Mouse (Mus musculus): ENCODE data around the gene Dse. TPM values are rescaled to one million over a fixed set of nuclear protein-coding genes. Genes with fewer than 3 reads are reported as not detected.
A peak's percentile ranks its signal among the peaks of the same experiment; 100 is the strongest.

Dse gene
- total RNA-seq, 2 experiments from 2014 or later = 0.79 to 1.3 TPM

DNA sequence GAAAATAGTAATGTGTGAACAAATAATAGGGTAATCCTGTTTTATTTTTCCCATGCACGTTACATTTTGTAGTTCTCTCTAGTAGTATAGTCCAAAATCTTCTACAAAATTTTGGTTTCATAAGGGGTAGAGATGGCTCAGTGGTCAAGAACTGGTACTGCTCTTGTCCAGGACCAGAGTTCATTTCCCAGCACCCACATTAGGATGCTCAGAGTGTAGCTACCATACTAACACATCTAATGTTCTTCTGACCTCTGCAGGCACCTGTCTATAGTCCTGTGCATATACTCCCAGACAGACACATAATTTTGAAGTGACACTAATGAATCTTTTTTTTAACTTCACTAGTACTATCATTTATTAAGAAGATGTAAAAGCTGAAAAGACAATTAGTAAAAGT is 1.7 kb downstream of the Dse start:
- no peak for ATAC-seq (replicated peaks; ENCODE audit: poor library complexity)

DNA sequence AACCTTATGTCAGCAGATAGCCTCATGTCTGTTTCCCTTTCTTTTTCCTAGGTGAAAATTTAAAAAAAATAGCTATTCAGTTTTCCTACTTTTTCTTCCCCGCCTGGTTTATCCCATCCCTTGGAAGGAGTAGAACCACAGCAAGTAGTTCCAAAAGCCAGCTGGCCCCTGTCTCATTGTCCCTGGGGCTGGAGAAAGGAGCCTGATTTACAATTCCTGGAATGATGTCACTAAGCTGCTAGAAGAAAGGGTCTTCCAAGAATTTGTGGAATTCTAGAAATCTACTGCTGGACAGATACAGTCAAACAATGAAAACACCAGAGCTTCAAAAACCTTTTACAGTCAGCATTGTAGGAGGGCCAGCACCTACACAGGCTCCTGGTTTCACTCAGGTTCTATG is 6.8 kb downstream of the Dse start:
- ATAC-seq (replicated peaks; ENCODE audit: poor library complexity) = no peak

DNA sequence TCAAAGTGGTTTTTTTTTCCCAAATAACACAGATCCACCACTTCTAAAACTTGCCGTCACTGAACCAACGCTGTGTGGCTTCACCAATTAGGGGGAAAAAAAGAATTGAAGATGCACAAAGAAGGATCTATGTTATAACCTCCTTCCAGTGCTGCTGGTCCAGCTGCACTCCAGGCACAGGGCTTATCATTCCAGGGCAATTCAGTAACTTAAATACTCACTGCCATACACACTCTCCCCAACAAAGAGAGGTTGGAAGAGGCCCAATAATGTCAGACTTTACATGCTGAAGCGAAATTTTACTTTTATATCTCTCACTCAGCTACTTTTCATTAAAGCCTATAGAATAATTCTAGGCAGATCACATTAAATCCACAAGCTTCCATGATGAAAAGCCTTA is 8.9 kb downstream of the Dse start:
- ATAC-seq (replicated peaks; ENCODE audit: poor library complexity) = no peak

DNA sequence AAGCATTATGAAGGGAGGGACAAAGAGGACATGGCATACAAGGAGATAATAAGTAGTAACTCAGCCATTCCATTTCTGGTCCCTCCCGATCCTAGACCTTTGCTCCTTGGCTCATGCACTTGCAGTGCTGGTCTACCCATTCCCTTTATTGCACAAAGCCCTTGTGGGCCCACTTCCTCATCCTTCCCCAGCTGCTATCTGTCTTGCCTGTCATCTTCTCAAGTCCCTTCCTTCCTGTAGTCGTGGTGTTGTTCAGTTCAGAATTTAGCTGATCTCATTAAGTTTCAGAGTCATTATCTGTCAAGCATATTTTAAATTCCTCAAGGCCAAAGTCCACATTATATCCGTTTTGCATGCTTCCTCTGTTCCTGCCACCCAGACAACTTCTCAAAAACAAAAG is 9.5 kb downstream of the Dse start:
- ATAC-seq (replicated peaks; ENCODE audit: poor library complexity) = peak; percentile 89

DNA sequence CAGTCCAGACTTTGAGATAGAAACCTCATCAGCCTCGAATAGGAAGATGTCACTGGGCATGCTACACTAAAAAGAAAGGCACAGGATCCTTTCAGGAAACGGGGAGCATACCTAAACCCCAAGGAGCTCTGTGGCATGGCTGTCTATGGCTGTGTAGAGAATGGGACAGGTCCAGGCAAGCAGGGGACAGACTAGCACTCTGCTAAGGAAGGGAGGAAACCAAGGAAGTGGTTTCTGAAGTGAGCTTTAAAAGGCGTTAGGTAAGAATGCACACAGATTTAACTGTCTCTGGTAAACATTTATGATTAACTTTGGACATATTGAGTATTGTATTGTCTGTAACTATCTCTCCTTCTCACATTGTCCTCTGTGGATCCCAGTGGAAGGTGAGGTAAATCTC is 10.2 kb downstream of the Dse start:
- peak; percentile 33; the same call in 1 of the 2 replicates for ATAC-seq (replicated peaks; ENCODE audit: poor library complexity)

DNA sequence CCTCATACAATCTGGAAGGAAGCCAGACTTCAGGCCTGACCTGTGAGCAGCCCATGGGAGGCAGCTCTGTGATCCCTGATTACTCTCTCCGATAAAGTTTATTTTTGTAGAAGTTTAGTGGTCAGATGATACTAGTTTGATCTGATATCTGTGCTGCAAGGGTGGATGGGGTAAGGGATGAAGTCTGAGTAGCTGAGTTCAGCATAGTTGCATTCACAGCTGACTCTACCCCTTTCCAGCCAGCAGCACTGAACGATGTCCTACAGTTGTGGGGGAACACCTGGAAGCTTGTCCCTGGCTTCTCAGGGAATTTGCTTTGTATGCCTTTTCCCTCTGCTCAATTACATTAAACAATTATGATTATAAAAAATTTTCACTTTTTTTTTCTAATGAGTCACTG is 12.6 kb downstream of the Dse start:
- no peak for ATAC-seq (replicated peaks; ENCODE audit: poor library complexity)

DNA sequence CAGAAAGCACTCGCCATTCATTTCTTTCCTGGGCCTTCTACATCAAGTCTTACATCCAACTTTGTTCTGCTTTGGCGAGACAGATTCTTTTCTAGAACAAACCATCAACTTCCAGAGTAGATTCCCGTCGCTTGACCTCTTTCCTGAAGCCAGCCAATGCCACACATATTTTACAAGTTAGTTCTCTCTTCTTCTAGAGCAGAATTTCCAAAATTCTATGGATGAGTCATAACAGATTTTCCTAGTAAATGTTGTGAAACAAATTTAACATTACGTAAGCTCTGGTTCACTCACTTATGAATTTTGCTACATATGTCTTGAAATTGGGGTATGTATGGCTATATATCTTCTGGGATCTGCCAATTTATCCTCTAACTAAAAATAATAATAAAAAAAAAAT is 13.0 kb downstream of the Dse start:
- peak; percentile 16; the same call in 1 of the 2 replicates for ATAC-seq (replicated peaks; ENCODE audit: poor library complexity)

DNA sequence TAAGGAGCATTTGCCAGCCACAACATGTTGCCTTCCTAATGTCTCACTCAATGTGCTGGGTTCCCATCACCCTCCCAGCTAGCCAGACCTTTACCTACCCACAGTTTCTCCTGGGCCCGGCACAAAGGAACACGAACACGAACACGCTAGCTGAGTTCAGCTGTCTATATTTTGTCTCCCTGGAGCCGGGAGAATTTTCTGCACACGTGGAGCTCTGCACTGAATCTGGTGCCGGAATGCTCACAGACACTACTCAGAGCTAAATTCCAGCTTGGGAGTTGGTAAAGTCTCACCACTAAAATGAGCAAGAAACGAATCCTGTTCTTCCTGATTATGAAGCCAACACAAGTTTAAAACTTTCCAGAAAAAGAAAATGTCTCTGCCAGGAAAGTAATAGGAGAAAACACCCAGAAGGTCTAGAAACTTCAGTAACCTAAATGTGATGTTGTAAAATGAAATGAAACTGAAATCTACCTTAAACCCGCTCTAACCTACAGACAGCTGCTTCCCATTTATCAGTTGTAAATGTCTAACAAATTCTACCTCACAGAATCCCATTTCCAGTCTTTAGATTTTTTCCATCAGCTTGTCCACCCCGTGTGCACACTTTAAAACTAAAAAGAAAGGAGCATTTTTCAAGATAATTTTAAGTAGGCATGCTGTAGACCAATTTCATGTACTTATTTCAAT is 20.8 kb downstream of the Dse start:
- ATAC-seq (replicated peaks; ENCODE audit: poor library complexity) = no peak

DNA sequence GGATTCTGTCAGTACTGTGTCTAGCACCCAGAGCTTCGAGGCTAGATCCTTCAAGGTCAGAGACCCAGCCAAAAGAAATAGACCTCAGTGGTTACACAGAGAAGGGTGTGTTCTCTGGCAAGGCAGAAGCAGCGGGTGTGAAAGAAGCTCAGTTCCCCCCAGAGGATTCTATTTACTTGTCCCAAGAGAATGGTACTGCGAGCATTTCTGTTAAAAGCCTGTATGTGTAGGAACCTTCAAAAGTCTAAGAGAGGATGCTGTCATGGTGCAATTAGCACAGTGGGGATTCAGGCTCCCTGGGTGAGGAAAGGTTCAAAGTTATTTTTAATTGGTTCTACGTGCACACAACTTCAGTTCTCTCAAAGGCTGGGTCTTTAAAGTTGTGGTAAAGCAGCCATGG is 22.0 kb downstream of the Dse start:
- ATAC-seq (replicated peaks; ENCODE audit: poor library complexity) = no peak

DNA sequence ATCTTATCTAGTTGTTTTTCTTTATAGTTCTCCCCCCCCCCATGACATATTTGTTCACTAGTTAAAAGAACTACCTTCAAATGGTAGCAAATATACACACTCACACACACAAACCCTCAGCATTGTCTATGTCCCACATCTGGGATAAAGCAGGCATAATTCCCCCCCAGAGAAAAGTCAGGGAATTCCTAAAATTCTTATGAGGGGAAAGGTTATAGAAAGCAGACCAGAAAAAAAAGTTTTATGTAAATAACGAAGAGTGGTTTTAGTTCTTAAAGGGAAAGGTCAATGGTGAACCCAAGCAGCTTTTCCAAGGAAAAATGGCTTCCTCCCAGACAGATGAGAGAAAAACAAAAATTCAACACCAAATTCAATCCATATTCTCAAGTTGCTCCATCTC is 22.6 kb downstream of the Dse start:
- ATAC-seq (replicated peaks; ENCODE audit: poor library complexity) = no peak

DNA sequence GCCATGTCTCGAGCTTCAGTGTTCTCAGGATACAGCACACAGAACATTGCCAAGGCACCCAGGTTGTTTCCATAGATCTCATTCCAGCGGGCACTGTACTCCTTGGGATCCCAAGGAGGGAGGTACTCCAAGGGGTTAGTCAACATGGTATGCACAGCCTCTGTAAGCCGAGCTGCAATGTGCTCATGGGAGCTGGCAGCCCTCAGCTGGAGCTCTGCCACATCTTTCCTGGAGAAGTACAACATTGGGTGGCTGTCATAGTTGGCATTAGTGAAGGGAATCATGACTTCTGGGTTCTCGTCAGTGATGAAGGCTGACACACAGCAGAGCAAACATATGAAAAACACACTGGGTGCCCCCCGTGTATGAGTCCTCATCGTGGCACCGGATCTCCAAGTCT is 23.8 kb downstream of the Dse start:
- ATAC-seq (replicated peaks; ENCODE audit: poor library complexity) = no peak

DNA sequence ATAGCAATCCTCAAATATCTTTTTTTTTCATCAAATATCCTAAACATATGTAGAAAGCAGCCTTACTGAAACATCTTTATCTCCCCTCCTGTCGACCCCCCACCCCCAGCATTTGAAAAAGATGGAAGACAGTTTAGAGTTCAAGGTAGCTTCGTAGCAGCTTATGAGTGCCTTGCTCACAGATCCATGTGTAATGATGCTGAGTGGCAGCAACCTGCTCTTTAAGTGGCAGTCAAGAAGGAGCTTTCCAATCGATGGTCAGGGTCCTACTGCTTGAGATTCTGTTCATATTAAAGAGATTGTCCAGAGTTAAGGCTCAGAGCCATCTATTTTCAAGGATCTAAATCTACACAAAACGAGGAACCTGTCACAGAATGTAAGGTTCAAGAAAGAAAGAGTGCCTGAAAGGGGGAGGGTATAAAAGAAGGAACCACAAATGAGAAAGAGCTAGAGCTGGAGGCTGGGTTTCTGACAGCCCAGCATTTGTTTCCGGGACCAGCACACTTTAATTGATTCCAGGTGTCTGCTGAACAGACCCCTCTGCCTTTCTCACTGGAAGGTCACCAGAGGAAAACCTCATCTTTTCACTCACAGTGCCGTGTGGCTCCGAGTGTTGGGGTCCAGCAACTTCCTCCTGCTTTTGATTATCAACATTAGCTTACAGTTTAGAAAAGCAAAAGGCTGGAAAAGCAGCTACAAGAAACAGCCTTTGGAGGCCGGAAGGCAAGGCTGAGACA is 31.5 kb downstream of the Dse start:
- ATAC-seq (replicated peaks; ENCODE audit: poor library complexity) = no peak

DNA sequence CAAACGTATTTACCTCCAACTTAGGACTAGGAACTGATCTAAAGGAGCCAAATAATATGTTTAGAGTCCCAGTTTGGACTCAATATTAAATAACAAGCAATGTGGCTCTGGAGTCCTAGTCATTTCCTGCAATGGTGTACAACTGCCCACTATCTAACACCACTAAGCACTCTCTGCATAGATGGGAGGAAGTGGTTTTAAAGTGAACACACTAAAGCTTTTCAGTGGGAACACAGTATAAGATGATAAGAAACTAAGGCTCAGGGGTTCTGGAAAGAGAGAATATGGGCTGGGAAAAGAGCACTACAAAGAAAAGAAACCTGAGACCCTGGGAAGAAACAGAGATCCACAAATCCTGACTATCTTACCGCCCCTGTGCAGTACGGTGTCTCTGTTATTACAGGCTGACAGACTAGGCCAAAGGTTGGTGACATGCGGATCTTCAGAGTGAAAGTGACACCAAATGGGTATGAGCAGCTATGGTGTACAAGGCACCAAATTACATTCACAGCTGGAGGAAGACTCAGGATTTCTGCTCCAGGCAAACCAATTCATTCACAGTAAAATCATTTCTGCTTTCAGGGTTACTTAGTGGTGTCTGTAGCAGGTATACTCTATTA is 34.7 kb downstream of the Dse start:
- ATAC-seq (replicated peaks; ENCODE audit: poor library complexity) = peak; percentile 73

DNA sequence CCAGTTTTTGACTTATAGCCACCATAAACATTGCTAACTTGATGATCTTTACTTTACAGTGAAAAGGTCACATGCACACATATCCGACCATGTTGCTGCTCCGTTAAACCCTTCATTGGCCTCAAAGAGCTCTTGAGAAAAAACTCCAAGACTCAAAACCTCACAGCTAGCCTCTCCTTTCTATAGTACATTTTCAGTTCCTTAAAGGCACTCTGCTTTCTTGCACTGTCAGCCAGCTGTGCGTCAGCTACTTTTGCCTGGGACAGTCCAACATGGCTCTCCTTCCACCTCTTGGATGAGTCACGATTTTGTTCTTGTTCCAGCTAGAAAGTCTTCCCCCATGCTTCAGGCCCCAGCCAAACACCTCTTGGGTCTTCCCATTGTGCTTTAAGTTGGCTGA is 35.9 kb downstream of the Dse start:
- peak; percentile 88 for ATAC-seq (replicated peaks; ENCODE audit: poor library complexity)

DNA sequence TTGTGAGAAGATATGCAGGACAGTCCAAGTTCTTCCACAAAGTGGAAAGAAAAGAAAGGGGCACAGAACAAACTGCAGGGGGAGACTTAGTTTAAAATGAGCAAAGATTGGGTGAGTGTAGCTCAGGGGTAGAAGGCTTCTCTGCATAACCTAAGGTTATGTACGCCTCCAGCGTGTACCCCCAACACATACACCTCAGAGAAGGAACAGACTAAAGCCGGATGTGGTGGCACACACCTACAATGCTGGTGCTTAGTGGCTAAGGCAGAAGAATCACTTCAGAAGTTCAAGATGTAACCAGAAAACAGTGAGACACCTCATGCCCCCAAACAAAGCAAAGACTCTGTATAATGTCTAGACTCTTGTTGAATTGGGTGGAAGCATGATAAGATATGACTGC is 36.3 kb downstream of the Dse start:
- no peak for ATAC-seq (replicated peaks; ENCODE audit: poor library complexity)

DNA sequence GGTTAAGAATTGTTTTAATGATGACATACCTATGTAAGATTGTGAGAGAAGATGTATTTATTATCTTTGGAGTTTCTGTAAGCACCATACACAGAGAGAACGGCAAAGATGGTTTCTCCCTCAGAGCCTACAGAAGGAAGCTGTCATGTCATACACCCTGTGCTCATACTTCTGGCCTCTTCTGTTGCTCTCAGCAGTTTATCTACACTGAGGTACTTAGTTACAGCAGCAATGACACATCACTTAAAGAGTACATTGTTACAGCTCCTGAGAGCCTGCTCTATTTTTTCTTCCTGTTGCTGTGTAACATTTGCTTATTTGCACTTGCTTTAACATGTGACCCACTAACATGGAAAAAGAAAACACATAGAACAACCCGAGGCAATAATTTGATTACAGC is 40.5 kb downstream of the Dse start:
- no peak for ATAC-seq (replicated peaks; ENCODE audit: poor library complexity)

DNA sequence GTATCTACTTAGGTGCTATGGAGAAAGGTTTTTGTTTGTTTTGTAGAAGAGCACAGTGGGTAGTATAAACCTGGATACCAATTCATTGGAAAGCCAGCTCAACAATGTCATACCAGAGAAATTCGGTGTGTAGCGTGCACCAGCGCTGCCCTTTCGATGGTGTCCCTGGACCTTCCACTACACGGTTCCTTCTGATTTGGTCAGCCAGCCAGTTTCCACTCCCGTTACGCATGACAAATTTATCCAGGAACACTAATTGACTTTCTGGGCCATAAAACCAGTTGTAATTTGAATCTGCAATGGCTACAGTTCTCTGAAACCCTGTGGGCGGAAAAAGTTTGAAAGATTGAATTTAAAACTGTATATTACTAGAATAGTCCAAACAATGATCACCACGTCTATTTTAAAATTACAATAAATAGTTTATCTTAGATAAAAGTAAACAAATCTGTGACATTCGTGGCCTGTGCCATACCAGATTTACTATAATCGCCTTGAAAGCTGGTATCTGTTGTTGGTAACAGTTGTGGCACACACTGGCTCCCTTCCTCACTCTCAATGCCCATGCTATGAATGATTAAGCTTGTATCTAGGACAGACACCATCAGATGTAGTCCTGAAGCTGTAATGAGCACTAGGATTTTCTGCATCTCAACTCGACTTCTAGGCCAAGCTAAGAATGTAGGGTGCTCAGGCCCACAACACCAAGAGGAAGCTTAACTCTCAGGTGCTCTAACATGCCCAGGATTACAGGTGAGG is 51.5 kb downstream of the Dse start:
- ATAC-seq (replicated peaks; ENCODE audit: poor library complexity) = no peak

DNA sequence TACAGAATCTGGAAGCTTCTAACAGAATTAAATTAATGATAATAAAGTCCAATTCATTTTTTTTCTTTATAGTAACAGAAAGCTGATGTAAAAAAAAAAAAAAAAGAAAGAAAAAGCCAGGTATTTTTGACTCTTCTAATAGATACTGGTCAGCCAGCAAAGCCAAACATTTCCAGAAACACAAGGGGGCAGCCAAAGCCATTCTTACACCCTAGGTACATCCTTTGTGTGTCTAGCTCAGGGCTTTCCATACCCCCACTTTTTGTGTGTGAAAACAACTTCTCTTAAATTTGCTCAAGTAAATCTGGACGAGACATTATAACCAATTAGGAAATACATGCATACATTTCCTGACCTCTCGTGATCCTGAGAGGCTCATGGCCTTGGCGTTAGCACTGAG is 55.7 kb downstream of the Dse start:
- ATAC-seq (replicated peaks; ENCODE audit: poor library complexity) = peak; percentile 58

DNA sequence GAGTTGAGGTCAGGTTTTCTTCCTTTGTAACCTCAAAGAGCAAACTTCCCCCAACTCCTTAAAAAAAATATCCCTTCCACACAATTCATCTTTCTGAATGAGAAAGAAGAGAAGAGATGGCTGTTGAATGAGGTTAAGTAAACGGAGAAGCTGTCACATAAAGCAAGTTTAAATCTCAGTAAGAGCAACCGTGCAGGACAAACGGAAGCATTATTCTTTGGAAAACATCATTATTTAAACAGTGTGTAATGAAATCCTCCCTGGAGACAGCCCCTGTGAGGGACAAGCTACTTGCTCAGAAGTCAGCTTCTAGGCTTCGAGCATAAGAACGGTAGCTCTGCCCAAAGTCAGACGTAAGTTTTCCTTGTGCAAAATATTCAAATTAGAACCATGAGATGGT is 57.1 kb downstream of the Dse start:
- no peak for ATAC-seq (replicated peaks; ENCODE audit: poor library complexity)

DNA sequence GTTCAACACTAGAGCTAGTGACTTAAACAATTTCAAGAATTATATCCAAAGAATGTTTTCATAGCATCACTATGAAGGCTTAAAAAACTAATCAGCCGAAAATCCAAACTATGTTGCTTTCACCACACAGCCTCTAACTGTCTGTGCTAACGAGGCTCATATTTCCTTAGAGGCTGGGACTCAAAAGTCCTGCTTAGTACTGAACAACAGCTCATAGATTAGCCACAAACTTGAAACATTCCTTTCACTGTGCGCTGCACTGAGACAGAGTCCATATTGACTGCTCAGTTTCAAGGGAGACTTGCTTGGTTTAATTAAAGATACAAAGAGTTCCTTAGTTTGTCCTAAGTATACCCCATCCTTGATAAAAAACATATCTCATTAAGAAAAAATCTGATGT is 57.7 kb downstream of the Dse start:
- no peak for ATAC-seq (replicated peaks; ENCODE audit: poor library complexity)

DNA sequence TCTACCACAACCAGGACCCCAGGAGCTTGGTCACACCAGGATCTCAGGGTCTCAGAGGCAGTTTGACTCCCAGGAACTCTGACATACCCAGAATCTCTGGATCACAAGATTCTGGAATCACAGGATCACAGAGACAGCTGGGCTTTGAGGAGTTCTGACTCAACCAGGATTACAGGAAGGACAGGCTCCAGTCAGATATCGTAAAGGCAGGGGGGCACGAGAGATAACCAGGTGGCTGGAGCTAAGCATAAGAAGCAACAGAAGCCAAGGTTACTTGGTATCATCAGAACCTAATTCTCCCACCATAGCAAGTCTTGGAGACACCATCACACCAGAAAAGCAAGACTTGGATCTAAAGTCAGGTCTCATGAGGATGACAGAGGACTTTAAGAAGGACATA is 65.8 kb downstream of the Dse start:
- no peak for ATAC-seq (replicated peaks; ENCODE audit: poor library complexity)

DNA sequence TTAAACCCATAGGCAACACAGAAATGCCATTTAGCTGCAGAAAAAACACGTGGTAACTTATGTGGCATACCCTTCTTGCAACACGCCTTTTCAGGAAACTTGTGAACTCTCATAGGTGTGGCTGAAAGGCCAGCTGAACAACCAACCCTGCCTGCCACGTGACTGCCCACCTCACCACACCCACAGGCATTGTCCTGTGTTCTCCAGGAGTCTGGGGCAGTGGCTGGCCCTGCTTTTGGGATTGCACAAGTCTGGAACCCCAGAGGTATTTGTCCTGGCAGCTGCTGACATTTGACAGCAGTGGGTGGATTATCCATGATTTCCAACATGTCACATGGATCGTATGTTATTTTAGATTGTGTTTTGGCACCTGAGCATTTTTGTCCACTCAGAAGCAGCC is 67.7 kb downstream of the Dse start:
- peak; percentile 60 for ATAC-seq (replicated peaks; ENCODE audit: poor library complexity)
